Mouse (Mus musculus) left cerebral cortex, adult 11 months (tissue): ENCODE data around the gene Chpf2.

ENCODE experiments used
- DNase-seq: peaks from one replicate; pipeline ENCODE4 v3.0.0; 2022; ENCODE audit warnings: low spot score

Gene Chpf2

GRCm38 (mm10) chr5:24591268-24591721, 4.8 kb downstream of the Chpf2 start:
- DNase-seq: no peak

GRCm38 (mm10) chr5:24591796-24592470, 5.4 kb downstream of the Chpf2 start:
- no peak for DNase-seq

GRCm38 (mm10) chr5:24592471-24593160, 6.1 kb downstream of the Chpf2 start:
- no peak for DNase-seq

GRCm38 (mm10) chr5:24593230-24593629, 6.7 kb downstream of the Chpf2 start:
- no peak for DNase-seq

GRCm38 (mm10) chr5:24593928-24594327, 7.4 kb downstream of the Chpf2 start:
- DNase-seq: no peak

GRCm38 (mm10) chr5:24594346-24594745, 7.8 kb downstream of the Chpf2 start:
- no peak for DNase-seq

GRCm38 (mm10) chr5:24595261-24595660, 8.7 kb downstream of the Chpf2 start:
- DNase-seq: no peak

GRCm38 (mm10) chr5:24595786-24596380, 9.3 kb downstream of the Chpf2 start:
- no peak for DNase-seq

- DNase-seq: no peak
Measured at GRCm38 (mm10) chr5:24596519-24597171, 10.1 kb downstream of the Chpf2 start.

GRCm38 (mm10) chr5:24597221-24597728, 10.7 kb downstream of the Chpf2 start:
- no peak for DNase-seq

- no peak for DNase-seq
Measured at GRCm38 (mm10) chr5:24597901-24598569, 11.5 kb downstream of the Chpf2 start.

GRCm38 (mm10) chr5:24598570-24599006, 12.0 kb downstream of the Chpf2 start:
- no peak for DNase-seq

GRCm38 (mm10) chr5:24599137-24599536, 12.6 kb downstream of the Chpf2 start:
- no peak for DNase-seq

- no peak for DNase-seq
Measured at GRCm38 (mm10) chr5:24600236-24600635, 13.7 kb downstream of the Chpf2 start.

- DNase-seq: no peak
Measured at GRCm38 (mm10) chr5:24601071-24601835, 14.7 kb downstream of the Chpf2 start.

GRCm38 (mm10) chr5:24601911-24602750, 15.6 kb downstream of the Chpf2 start:
- no peak for DNase-seq

GRCm38 (mm10) chr5:24602751-24603343, 16.3 kb downstream of the Chpf2 start:
- DNase-seq: no peak

- no peak for DNase-seq
Measured at GRCm38 (mm10) chr5:24603431-24604010, 17.0 kb downstream of the Chpf2 start.

GRCm38 (mm10) chr5:24604080-24604655, 17.6 kb downstream of the Chpf2 start:
- no peak for DNase-seq
